Mouse (Mus musculus) retina, postnatal 1 day (tissue): ENCODE measurements around the gene Ppm1k.
"Not testable (repeated sequence)": the region's sequence is repeated elsewhere in the genome, so short reads cannot be mapped to it uniquely, and the experiment has no call there.

Experiments
- DNase-seq: peaks from one replicate; pipeline ENCODE4 v3.0.0-alpha.2; 2012

Gene Ppm1k

DNA sequence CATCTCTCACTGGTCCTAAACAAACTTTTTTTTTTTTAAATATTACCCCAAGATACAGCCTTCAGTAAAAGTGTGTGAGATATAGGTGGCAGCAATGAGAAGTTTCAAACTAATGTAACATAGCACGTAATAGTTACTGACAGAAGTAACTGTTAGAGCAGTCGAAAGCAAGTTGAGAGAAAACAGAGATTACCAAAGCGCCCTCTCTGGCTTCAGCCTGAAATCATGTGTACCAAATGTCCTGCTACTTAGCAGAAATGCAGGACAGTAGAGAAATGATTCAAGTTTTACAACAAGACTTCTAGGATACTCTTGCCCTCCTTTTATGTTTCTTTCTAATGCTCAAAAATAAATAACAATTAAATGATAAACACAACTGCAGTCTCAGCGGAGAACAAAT, 4.3 kb downstream of the Ppm1k start:
- DNase-seq: no peak

DNA sequence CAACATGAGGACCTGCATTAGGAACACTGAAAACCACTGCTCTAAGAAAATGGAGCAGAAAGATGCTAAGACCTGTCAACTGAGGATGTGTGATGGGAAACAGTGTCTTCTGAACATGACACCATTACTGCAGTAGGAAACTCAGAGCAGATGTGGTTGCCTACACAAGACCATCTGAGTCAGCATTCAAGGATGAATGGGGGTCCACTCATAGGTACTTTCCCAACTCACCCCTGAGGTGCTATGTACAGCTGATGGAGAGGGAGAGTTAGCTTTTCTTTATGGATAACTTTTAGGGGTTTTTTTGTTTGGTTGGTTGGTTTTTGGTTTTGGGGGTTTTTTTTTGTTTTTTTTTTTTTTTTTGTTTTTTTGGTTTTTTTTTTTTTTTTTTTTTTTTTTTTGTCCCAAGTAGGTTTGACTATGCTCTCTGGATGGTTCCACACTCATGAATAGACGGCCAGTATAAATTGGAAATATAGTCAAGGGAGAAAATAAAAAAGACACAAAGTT, 5.9 kb downstream of the Ppm1k start:
- no peak for DNase-seq

GRCm38 (mm10) chr6:57526933-57527332, 8.3 kb downstream of the Ppm1k start:
- DNase-seq: no peak

DNA sequence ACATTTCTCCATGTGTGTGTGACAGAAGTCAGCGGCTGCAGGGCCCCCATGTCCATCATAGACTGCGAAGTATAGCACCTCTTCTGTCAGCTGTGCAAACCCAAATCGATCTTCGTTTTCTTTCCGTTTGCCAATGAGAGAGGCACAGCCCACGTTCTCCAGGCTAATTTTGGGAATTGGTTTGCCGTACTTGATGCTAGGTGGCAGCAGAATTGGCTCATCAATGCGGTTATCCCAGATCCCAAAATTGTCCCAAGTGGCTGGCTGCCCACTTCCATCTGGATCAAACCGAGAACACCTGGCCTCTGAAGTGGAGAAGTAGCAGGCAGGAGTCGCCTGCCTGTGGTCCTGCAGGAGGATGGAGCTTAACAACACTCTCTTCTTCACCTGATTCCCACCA, 10.5 kb downstream of the Ppm1k start:
- no peak for DNase-seq

GRCm38 (mm10) chr6:57520749-57521652, 14.3 kb downstream of the Ppm1k start:
- DNase-seq: no peak

DNA sequence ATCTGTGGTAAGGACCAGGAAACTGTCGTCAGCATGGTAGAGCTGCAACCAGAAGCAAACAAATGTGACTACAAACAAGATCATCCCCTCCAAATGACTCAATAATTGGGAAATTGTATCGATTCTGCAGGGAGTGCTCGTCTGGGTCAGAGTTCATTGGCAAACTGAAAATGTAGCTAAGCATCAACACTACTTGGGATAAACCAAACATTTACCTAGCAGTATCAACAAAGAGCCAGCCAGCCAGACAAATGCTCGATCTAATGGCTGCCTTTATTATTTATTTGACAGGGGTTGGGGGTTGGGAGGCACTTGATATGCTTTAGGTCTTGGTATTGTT, 21.3 kb downstream of the Ppm1k start:
- no peak for DNase-seq

DNA sequence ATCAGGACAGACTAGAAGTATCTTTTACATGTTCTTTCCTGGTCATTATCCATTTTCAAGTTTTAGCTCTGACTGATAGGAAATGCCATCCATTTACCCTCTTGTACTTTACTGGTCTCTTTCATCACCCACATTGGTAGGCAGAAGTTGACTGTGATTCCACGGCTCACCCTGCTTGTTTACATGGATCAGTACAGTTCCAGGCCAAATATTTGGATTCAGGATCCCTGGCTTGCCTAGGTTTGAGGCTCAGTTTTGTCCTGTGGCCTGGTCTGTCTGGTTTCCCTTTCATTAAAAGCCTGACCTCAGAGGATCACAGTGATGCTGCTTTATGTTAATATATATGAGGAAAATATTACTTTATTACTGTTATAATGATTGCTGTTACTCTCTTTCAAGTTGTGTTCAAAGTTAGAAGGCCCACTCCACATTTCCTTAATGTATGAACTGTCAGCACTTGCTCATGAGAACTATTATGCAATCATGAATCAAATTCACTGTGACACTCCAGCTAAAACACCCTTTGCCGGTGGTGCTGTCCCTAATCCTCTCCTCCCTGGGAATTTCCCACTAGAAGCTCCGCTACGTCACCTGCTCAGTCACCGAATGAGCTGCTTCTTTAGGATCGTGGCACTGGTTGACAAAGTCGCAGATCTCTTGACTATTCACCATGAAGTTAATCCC, 21.8 kb downstream of the Ppm1k start:
- DNase-seq: no peak

- DNase-seq: no peak
Measured at GRCm38 (mm10) chr6:57511899-57512298, 23.4 kb downstream of the Ppm1k start.

GRCm38 (mm10) chr6:57503662-57504379, 31.4 kb downstream of the Ppm1k start:
- DNase-seq: no peak

DNA sequence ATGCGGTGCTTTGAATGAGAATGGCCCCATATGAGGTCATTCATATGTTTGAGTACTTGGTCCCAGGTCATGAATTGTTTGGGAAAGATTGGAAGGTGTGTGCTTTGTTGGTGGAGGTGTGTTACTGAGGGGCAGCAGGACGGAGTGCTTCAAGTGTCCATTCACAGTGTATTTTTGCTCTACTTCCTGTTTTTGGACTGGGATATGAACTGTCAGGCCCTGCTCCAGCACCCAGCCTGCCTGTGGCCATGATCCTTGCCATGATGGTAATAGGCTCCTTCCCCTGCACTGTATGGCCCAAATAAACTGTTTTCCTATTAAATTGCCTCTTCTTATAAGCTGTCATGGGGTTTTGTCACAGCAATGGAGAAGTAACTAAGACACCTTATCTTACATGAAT, 36.1 kb downstream of the Ppm1k start:
- no peak for DNase-seq

DNA sequence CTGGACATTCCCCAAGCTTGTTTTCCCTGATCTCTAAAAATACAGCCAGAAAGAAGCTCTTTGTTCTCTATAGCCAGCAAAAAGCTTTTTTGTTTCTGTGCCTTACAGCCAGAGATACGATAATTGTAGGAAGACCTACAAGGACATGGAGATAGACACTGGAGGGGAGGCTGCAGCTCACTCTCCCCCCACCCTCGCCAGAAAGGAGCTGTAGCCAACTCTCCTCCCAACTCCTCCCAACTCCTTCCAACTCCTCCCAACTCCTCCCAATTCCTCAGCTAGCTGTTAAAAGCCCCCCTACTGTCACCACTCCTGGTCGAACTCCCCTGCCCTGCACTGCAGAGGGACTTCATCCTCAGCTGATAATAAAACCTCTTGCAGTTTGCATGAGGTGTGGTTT, 67.1 kb downstream of the Ppm1k start:
- DNase-seq: not testable (repeated sequence)
